Mouse (Mus musculus) left cerebral cortex, adult 11 months (tissue): Measurements from ENCODE around the gene Rad9a.
"Not testable (repeated sequence)": the region's sequence is repeated elsewhere in the genome, so short reads cannot be mapped to it uniquely, and the experiment has no call there.

ENCODE experiments used
- DNase-seq: peaks from one replicate; pipeline ENCODE4 v3.0.0; 2022; ENCODE audit warnings: low spot score

The Rad9a gene

GRCm38 (mm10) chr19:4201291-4201909, at the start of gene Rad9a:
Rad9a (minus strand) TSS chr19:4201662.
- peak; percentile 96 for DNase-seq

GRCm38 (mm10) chr19:4248683-4249082, 47.2 kb upstream of the Rad9a start:
- DNase-seq: not testable (repeated sequence)

DNA sequence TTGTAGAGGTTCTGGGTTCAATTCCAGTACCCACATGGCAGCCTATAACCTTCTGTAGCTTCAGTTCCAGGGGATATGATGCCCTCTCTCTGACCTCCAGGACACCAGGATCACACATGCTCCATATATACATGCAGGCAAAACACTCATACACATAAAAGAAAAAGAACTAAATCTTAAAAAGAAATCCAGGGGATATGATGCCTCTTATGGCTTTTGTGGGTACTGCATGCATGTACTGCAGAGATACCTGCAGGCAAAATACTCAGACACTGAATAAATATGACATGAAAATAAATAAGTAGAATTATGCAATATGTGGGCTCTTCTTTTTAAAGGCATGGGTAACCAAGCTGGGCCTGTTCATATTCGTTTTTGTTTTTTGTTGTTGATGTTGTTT, 45.5 kb upstream of the Rad9a start:
- DNase-seq: no peak

- DNase-seq: no peak
Observed at GRCm38 (mm10) chr19:4244775-4245174, 43.3 kb upstream of the Rad9a start.

- DNase-seq: no peak
Observed at GRCm38 (mm10) chr19:4242416-4242815, 41.0 kb upstream of the Rad9a start.

- DNase-seq: no peak
Observed at GRCm38 (mm10) chr19:4240247-4240668, 38.8 kb upstream of the Rad9a start.

DNA sequence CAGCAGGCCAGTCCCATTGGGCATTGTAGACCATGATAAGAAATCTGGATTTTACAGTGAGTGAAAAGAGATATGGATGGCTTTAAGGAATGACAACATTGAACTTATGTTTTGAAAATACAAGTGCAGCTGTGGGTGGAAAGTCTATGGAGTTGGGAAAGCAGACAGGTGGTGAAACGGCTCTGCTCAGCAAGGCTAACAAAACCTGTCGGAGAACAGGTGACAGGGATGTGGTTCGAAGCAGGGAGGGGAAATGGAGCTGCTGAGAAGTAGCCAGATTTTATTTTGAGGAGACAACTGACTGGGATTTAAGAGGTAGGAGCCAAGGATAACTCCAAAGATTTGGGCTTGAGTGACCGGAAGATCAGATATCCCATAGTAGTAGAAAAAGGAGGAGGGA, 33.1 kb upstream of the Rad9a start:
- DNase-seq: no peak

DNA sequence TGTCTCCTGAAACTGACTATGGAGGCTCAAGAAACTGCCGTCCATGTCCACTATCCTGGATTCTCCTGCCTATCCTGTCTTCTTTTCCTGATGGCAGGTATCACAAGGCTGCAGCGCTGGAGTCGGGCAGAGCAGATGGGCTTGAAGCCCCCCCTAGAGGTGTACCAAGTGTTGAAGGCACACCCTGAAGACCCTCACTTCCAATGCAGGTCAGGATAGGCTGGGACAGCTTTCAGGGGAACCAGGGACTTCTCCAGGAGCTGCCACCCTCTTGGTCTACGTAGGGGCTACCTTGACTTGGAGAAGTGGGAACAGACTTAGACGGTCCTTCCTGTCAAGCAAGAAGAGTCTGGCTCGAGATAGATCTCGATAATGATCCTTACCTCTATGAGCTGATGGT, 31.2 kb upstream of the Rad9a start:
- DNase-seq: no peak

- no peak for DNase-seq
Observed at GRCm38 (mm10) chr19:4232186-4232572, 30.7 kb upstream of the Rad9a start.

- DNase-seq: peak; percentile 97
Observed at GRCm38 (mm10) chr19:4231253-4232185, 30.1 kb upstream of the Rad9a start, which contains the start of gene Pold4. Pold4 (plus strand) TSS chr19:4231899.

GRCm38 (mm10) chr19:4230415-4230814, 29.0 kb upstream of the Rad9a start:
- no peak for DNase-seq

GRCm38 (mm10) chr19:4229451-4230076, 28.1 kb upstream of the Rad9a start:
- DNase-seq: no peak

GRCm38 (mm10) chr19:4228891-4229290, 27.4 kb upstream of the Rad9a start:
- DNase-seq: no peak

DNA sequence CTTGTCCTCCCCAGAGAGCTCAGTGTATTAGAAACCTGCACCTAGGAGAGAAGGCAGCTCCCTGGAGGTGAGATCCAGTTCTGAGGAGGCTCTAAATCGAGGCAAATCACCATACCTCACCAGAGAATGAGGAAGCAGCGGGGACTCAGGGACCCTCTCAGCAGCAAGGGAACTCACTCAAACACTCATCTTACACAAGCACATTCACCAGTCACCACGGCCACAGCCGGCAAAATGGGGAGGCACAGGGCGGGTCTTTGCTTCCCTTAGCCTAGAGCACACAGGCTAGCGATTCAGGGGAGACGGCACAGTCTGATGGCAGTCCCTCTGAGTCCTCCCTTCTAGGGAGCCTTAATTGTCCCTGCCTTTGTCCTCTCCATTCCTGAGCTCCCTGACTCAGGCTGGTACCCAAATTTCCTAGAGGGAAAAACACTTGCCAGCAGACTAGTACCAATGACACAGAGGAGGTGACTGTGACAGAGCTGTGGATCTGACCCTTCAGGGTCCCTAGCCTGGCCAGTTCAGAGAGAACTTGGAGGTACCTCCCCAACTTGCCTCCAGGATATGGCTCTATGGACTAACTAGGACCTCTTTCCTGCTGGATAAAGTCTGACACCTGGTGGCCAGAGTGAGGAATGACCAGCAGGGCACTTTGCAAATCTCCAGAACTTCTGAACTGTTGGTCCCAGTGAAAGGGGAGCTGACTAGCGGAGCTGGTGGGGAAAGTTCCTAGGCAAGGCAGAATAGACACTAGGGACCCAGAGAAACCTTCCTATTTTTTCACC, 26.6 kb upstream of the Rad9a start:
- DNase-seq: no peak

DNA sequence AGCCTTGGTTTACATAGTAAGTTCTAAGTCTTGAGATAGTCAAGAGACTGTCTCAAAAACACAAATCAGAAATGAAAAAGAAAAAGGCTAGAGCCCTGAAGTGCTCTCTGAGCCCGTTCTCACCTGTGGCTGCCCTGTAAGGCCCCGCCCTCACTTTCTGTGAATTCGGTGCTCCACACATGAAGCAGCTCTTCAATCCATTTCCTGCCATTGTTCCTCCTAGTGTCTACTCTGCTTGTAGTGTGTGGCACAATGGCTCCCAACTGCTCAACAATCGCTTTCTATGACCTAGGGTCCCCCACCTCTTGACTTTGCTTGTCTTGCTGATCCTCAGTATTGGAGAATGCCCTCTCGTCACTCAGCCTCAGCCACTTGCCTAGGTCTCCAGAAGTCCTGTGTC, 26.0 kb upstream of the Rad9a start:
- no peak for DNase-seq

DNA sequence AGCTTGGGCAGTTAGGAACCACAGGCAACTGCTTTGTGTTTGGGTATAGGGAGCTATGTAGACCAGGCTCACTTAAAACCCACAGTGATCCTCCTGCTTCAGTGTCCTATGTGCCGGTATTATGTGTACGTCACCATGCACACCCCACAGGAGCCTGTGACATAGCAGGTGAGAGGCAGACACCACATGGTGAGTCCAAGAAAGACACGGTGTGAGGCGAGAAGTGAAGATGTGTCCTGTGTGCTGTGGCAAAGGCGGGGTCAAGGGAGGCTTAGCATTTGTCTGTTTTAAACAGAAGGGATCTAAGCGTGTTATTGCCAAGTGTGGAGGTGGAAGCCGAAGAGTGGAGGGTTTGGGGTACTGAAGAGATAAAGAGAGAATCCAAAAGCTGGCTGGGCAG, 25.3 kb upstream of the Rad9a start:
- DNase-seq: no peak

DNA sequence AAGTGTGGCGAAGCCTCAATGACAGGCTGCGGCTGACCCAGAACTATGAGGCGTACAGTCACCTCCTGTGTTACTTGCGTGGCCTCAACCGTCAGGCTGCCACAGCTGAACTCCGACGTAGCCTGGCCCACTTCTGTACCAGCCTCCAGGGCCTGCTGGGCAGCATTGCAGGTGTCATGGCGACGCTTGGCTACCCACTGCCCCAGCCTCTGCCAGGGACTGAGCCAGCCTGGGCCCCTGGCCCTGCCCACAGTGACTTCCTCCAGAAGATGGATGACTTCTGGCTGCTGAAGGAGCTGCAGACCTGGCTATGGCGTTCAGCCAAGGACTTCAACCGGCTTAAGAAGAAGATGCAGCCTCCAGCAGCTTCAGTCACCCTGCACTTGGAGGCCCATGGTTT, 20.7 kb upstream of the Rad9a start:
- no peak for DNase-seq

- DNase-seq: no peak
Observed at GRCm38 (mm10) chr19:4220957-4221743, 19.7 kb upstream of the Rad9a start.

DNA sequence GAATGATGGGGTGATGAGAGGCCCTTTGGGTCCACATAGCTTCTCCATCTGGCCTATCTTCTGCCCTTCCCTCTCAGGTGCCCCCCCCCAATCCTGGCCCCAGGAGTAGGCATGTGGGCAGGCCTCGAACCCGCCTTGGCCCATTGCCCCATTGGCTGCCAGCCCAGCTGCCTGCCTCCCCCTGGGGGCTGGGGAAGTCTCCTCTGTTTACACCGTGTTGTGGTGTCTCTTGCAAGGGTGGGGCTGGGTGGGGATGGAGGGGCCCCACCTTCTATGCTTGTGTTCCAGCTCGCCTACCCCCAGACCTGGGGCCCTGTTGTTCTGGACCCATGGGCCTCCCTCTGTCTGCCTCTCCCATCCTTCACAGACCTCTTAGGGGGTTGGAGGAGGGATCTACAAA, 19.0 kb upstream of the Rad9a start:
- DNase-seq: no peak

GRCm38 (mm10) chr19:4219943-4220342, 18.5 kb upstream of the Rad9a start:
- DNase-seq: no peak

- DNase-seq: no peak
Observed at GRCm38 (mm10) chr19:4218784-4219183, 17.3 kb upstream of the Rad9a start.
